Mouse (Mus musculus): ENCODE results near the gene Ogfod2.

Ogfod2 gene

DNA sequence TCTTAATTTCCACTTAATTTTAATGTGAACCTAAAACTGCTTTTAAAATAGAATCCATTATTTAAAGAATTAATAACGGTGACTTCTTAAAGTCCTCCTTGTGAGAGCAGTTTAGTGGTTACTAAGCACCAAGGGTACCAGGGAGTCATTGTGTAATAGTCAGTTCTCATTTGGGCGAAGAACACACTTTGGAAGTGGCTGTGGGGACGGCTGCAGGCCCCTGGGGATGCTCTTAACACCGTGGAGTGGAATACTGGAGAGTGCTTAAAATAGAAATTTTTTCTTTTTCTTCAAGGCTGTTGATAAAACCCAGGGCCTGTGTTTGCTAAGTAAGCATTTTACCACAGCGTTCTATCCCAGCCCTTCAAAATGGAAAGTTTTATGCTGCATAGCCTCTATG, 43.8 kb downstream of the Ogfod2 start:
- no peak for DNase-seq (ENCODE audit: low read depth)

DNA sequence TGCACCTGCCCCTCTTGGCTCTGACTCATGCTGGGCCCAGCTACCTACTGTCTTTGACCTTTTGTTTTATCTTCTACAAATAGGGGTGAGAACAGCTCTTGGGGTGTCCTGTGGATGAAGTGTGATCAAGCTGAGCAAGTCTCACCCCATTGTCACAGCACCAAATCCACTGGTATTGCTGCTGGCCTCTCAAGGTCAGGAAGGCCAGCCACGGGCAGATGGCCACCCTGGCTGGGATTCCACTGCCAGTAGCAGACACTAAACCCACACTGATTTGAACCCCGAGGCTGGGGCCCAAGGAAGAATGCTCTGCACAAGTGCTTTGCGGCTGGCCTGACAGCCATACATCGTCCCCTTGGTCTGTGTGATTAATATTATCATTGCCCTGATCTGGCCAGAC, 46.2 kb downstream of the Ogfod2 start:
- DNase-seq (ENCODE audit: low read depth): no peak

DNA sequence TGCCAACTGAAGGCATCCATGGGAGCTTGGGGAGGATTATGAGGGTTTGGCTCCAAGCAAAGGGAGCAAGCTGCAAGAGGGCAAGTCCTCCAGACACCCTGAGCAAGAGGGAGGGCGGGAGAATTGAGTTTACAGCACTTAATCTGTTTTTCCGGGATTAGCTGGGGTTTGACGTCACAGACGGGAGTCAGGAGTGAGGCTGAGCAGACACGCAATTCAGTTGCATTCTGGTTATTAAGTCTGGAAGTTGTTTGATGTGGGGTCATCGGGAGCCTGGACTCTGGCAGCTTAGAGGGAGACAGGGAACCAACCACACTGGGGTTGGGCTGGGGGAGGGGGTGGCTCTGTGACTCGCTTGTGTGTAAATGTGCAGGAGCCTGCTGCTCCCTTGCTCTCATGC, 47.4 kb downstream of the Ogfod2 start:
- DNase-seq (ENCODE audit: low read depth): no peak

DNA sequence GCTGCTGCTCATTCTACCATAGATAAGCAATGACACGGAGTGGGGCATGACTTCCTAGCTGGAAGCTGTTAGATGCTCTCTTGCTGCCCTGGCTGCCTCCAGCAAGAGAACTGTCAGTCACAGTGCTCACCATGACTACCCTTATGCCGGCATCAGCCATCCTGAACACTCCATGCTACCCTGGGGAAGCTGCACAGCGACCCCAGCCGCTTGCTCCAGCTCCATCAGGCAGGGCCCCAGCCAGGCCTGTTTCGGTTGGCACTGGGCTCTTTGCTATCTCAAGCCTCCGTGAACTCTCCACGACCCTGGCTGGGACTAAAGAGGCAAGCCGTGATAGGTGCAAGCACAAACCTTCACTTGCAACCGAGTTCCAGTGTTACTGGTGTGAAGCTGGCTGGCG, 49.7 kb downstream of the Ogfod2 start:
- DNase-seq (ENCODE audit: low read depth): no peak

DNA sequence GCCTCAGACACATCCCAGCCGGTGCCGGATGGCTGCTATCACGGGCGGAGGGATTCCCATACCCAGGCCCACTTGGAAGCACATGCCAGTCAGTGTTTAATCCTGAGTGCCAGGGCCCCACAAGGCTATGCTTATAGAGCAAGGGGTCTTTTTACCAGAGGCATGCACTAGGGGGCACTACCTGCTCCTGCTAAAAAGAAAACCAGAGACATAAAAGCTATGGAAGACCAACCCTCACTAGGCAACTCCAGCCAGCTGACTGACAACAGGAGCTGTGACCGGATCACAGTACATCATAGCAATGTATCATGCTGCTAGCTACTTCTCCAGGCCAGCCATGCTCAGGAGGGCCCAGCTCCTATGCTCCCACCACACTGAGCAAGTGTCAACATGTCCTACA, 50.5 kb downstream of the Ogfod2 start:
- no peak for DNase-seq (ENCODE audit: low read depth)

DNA sequence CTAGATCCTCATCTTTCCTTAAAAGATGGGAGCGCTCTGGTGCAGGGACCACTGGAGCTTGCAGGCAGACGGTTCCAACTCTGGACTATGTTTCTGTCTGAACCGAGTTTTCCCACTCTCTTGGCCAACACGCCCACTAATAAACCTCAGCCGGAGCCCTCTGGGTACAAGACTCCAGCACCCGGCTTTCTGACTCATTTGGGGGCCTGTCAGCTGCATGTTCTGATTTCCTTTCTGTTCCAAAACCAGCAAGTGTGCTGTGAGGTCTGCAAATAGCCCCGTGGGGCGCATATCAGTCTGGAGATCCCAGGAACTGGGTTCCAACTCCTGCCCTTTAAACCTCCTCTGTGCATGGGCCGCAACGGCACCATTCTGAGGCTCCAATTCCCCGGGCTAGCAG, 51.3 kb downstream of the Ogfod2 start:
- peak; percentile 88 for DNase-seq (ENCODE audit: low read depth)

All from fibroblast of lung, adult 2 months (primary cell).